Mouse (Mus musculus): ENCODE measurements at regions not wholly inside any gene's neighbourhood (a gene's known extent, or its start where the extent isn't known, plus 50 kb on each side); places are given as distances from the start of the nearest gene placed in this dataset.

- DNase-seq (ENCODE audit: low spot score): no peak
Observed at GRCm38 (mm10) chr8:26287665-26288064, 168.3 kb downstream of the Gm45692 start.

DNA sequence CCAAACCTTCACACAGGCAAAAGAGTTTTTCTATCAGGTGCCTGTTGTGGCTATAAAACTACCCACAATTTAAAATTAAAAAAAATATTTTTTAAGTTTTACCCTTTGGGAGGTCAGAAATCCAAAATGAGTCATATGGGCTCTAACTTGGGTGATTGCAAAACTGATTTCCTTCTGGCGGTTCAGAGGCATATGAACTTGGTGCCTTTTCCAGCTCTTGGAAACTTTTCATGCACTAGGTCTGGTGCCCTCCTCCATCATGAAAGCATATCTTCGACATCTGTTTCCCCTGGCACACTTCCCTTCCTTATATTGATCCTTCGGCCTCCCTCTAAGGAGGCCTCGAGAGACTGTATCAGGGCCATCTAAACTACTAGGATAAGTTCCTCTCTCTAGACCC is 168.8 kb downstream of the Gm45692 start:
- peak; percentile 33 for DNase-seq (ENCODE audit: low spot score)

- DNase-seq (ENCODE audit: low spot score): no peak
Observed at GRCm38 (mm10) chr8:26298066-26298804, 178.9 kb downstream of the Gm45692 start.

DNA sequence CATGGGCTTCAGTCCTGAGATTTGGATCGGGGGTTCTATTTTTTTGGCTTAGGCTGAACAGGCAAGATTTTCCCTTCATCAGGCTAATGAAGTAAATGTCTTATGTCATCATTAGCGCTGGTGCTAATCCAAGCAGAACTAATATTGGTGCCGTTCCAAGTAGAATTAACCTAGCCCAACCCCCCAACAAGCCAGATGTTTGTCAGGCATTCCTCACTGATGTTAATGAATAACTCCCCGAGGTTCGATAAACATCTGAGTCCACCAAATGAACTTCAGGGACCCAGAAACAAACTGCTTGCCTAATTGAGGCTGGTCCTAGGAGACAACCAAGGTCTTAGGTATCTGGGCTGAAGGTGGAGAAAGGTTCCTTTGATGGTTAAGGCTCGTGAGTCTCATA is 180.9 kb downstream of the Gm45692 start:
- DNase-seq (ENCODE audit: low spot score): no peak

DNA sequence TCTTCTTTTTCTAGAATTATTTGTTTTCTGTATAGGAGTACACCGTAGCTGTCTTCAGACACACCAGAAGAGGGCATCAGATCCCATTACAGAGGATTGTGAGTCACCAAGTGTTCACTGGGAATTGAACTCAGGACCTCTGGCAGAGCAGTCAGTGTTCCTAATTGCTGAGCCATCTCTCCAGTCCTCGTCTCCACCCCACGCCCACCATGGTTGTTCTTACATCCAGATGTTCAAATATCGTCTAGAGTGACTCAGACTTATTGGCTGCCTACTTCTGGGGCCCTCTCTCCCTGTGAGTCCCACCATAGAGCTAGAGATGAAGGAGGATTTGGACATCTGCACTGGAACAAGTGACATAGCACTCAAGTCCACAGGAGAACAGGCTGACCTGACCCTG is 182.6 kb downstream of the Gm45692 start:
- DNase-seq (ENCODE audit: low spot score): no peak

DNA sequence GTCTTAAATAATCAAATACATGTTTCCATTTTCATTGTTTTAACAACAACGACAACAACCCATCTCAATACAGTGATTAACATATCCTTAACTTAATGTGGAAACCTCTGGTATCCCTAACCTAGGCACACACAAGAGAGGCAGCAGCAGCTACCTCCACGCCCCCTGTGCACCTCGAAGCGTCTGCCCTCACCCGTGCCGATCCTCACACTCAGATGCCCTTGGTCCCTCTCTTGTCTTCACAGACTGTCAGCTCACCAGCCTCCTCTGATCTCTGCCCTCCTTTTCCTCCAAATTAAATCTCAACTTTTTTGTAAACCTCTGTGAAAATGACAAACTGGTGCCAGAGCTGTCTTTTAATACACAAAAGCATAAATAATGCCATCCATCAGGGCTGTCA is 185.2 kb downstream of the Gm45692 start:
- no peak for DNase-seq (ENCODE audit: low spot score)

DNA sequence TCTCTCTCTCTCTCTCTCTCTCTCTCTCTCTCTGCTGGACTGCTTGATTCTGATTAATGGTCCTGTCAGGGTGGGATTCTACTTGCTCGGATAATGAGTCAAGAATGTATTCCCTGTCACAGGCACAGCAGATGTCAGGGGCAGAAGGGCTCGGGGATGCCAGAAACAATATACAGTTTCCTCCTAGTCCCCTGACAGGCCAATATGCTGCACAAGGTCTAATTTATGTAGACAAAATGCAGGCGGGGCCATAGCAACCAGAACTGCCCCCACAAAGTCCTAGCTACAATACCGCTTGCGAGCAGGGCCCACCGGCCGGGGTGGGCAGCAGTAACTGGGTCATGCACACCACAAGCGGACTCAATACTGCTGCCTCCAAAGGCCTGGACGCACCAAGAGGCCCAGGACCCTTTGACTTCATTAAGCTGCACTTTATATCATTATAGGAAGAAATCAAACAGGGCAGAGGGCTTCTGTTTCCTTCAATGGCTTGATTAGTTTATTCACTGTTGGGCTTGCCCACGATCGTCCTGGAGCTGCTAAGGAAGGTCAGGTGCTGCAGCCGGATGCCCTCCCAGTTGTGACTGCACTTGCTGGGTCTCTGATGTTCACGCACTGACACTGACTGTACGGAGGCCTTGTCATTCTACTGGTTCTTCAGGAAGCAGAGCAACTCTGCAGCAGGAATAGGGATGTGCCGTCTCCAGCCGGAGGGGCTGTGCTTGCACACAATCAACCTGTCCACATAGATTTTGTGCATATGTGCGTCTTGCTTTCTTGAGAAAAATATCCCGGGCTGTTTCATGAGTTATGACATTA is 185.9 kb downstream of the Gm45692 start:
- no peak for DNase-seq (ENCODE audit: low spot score)

- DNase-seq (ENCODE audit: low spot score): no peak
Observed at GRCm38 (mm10) chr8:26308121-26308641, 188.8 kb downstream of the Gm45692 start.

- no peak for DNase-seq (ENCODE audit: low spot score)
Observed at GRCm38 (mm10) chr8:26309764-26310163, 190.4 kb downstream of the Gm45692 start.

- no peak for DNase-seq (ENCODE audit: low spot score)
Observed at GRCm38 (mm10) chr8:26323606-26324350, 204.4 kb downstream of the Gm45692 start.

DNA sequence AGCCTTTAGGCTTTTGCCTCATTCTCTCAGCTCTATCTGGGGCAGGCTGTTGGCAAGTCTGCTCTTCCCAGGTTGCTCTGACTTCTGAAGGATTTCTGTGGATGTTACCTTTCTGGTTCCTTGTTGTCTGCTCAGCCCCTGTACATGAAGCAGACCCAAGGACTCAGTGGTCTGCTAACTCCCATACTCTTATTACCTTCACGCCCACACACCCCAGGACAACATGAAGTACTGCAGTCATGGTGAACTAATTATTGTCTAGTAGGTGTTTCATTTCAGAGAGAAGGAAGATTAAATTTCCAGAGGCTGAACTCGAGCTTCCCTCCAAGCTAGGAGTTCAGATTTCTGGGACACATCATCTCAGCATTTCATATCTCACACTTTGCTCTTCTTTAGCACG is 205.3 kb downstream of the Gm45692 start:
- no peak for DNase-seq (ENCODE audit: low spot score)

GRCm38 (mm10) chr8:26329813-26330212 is 210.5 kb downstream of the Gm45692 start:
- no peak for DNase-seq (ENCODE audit: low spot score)

DNA sequence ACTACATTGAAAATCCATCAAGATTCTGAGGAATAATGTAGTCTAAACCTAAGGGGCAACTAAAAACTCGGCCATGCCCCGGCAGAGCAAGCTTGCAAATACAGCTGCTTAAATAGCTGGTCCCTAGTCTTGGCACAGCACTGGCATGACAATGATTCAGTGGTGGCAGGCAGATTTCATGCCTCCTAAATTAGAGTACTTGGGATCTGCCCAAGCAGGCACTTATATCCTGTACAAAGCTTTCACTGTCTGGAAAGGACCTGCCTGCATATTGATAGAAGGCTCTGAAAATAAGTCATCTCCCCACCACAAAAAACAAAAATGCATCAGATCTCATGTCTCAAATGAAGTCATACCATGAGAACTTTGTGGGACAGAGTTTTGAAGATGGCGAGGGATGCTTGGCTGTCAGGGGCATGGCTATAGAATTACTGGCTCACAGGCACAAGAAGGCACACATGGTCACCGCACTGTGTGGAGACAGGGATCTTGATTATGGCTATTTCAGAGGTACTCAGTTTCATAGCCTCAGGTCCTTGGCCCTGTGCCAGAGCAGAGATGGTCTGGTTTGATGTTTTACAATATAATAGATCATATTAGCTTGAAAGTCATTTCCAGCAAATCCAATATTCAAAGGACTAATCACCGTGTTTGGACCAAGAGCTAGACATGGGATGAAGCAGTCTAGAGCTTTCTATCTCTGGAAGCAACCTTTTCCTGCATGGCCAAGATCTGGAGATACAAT is 217.7 kb downstream of the Gm45692 start:
- DNase-seq (ENCODE audit: low spot score): no peak

DNA sequence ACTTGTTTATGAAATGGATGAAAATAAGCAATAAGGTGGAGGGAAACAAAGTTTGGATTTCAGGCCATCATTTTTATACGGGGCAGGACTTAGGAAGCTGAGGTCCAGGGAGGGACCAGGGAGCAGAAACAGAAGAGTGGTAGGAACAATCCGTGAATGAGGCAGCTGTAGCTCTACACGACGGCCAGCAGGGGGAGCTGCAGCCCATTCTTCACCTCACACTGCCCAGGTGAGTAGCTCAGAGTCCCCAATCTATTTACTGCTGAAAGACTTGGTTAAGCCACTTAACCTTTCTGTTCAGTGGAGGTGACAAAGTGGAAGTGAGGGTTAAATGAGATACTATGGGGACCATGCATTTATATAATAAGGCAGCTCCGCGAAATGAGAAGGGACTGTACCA is 225.7 kb downstream of the Gm45692 start:
- DNase-seq (ENCODE audit: low spot score): peak; percentile 63

GRCm38 (mm10) chr8:26349231-26349630 is 229.9 kb downstream of the Gm45692 start:
- DNase-seq (ENCODE audit: low spot score): no peak

DNA sequence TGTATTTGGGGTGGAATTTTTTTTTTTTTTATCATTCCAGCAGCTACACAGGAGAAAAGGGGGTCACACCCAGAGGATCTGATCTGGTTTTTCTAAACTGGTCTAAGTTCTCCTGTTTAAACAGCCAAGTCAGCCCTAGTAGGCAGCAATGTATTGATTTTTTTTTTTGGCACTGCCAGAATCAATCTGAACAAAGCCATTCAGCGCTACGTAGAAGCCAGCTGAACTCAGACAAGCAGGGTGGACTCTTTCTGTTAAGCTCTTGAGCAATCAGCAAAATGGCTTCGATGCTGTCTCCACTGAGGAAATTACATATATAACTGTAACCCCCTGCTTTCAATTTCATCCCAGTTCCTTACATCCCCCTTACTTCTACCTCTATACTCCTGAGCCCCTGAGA is 230.5 kb downstream of the Gm45692 start:
- no peak for DNase-seq (ENCODE audit: low spot score)

GRCm38 (mm10) chr8:26350616-26351015 is 231.3 kb downstream of the Gm45692 start:
- no peak for DNase-seq (ENCODE audit: low spot score)

DNA sequence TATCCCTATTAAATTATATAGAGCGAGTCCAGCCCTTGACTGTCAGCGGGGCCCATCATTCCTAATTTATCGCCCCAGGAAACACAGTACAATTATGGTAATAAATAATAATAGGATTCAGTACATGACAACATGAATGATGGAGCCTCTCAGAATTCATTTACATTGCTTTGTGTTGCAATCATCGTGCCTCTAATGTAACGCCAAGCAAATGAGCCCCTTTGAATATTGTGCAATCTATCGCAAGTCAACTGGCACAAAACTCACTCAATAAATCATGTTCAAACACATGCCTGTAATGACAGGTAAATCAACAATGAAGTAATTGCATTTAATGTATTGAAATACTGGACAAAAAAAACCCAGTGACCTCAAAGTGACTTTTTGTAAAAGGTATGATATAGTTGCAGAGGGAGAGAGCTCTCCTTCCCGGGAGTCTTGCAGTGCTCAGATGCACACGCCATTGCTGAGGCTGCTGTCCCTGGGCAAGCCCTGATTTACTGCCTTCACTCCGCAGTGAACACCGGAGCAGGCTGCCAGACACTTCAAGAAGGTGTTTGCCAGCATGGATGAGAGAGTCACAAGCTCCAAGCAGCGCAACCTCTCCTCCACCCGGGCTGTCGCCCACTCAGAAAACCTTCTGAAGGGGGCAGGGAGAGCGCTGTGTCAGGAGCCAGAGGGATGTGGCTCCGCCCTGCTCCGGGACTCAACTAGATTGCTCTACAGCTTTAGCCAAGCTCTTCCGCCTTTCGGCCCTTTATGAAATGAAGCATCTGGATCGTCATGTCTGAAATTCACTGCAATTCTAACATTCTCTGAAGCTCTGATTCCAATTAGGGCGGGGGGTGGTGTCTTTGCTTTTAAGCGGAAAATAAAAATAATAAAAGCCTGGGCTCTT is 232.6 kb downstream of the Gm45692 start:
- DNase-seq (ENCODE audit: low spot score): no peak

GRCm38 (mm10) chr8:26352541-26353010 is 233.2 kb downstream of the Gm45692 start:
- peak; percentile 77 for DNase-seq (ENCODE audit: low spot score)

DNA sequence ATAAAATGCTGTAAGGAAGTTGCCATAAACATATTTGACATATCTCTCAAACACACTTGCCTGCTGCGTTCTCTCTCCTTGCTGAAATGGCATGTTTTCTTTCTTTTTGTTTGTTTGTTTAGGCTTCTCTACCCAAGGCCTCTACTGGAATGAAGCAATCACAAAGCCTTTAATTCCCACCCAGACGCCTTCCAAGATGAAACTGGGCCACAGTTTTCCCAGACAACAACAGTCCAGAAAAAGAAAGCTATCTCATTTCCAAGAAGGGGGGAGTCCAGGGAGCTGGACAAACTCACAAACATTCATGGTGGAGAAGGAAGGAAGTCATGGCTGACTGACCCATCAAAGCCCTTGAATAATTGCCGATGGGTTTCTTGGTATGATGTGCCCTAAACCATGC is 234.1 kb downstream of the Gm45692 start:
- DNase-seq (ENCODE audit: low spot score): peak; percentile 46

- no peak for DNase-seq (ENCODE audit: low spot score)
Observed at GRCm38 (mm10) chr8:26354516-26354915, 235.2 kb downstream of the Gm45692 start.

Data from adipocyte (in vitro differentiated cells).